Mouse (Mus musculus): Measurements from ENCODE around the gene D230025D16Rik.
"Not testable (repeated sequence)": the region's sequence is repeated elsewhere in the genome, so short reads cannot be mapped to it uniquely, and the experiment has no call there.

Gene D230025D16Rik

GRCm38 (mm10) chr8:105268342-105269074, 43.6 kb downstream of the D230025D16Rik start:
- DNase-seq (ENCODE audit: low read depth, low spot score): no peak

GRCm38 (mm10) chr8:105269075-105269458, 44.1 kb downstream of the D230025D16Rik start:
- DNase-seq (ENCODE audit: low read depth, low spot score): no peak

- peak; percentile 52 for DNase-seq (ENCODE audit: low read depth, low spot score)
Observed at GRCm38 (mm10) chr8:105269461-105269947, 44.6 kb downstream of the D230025D16Rik start, which contains the start of gene Hsf4. Gene Hsf4 (plus strand): TSS chr8:105269801.

DNA sequence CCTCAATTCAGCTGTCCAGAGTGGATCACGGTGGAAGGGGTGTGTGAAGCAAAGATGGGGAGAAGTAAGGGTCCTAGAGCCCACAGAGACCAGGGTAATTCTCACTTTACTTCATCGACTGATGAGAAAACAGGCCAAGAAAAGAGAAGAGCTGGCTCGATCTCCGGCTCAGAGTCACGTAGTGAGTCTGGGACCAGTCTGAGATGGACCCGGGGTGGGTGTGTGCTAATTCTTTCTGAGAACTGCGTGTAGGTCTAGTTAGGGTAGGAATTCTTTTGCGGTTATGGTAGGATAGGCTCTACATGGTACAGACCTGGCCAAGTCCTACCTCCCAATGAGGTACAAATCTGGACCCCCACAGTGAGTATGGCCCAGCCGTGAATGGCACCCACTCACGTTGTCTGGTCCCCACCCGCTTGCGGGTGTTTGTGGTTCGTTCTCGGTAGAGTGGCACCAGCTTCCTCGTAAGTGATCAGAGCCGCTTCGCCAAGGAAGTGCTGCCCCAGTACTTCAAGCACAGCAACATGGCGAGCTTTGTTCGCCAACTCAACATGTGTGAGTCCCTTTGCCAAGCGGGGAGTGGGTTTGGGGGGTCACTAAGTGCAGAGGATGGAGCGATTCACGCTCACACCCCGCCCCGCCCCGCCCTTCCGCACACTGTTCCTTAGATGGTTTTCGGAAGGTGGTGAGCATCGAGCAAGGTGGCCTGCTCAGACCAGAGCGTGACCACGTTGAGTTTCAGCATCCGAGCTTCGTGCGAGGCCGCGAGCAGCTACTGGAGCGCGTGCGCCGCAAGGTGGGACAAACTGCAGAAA, 45.4 kb downstream of the D230025D16Rik start:
- no peak for DNase-seq (ENCODE audit: low read depth, low spot score)

DNA sequence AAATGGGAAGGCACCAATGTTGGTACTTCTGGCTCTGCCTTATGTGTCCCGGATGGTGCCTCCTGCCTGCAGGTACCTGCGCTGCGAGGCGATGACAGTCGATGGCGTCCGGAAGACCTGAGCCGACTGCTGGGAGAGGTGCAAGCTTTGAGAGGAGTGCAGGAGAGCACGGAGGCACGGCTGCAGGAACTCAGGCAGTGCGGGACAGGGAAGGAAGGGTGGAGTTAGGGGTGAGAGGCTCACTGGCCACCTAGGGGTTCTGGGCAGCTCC, 45.9 kb downstream of the D230025D16Rik start:
- DNase-seq (ENCODE audit: low read depth, low spot score): no peak

- no peak for DNase-seq (ENCODE audit: low read depth, low spot score)
Observed at GRCm38 (mm10) chr8:105275387-105275786, 50.4 kb downstream of the D230025D16Rik start.

DNA sequence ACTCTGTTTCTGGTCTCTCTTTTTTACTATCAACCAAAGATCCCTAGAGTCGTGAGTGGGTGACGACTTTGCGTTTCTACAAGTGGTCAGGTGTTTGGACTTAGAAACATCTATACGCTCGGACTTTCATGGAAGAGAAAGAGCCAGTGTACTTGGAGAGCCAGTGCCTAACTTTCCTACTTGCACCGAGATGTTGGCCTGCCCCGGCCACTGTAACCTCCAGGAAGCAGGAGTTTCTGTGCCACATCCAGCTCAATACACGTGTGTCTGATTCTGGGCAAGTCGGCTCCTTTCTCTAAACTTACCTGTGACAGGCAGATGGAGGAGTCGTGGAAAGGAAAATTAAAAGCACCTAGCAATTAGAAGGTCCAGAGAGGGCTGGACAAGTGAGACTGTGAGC, 50.9 kb downstream of the D230025D16Rik start, which contains the start of gene Nol3:
Nol3 (plus strand) TSS at position 301 of the 400 bp plus-strand sequence.
- no peak for DNase-seq (ENCODE audit: low read depth, low spot score)

- no peak for DNase-seq (ENCODE audit: low read depth, low spot score)
Observed at GRCm38 (mm10) chr8:105276292-105277120, 51.6 kb downstream of the D230025D16Rik start.

DNA sequence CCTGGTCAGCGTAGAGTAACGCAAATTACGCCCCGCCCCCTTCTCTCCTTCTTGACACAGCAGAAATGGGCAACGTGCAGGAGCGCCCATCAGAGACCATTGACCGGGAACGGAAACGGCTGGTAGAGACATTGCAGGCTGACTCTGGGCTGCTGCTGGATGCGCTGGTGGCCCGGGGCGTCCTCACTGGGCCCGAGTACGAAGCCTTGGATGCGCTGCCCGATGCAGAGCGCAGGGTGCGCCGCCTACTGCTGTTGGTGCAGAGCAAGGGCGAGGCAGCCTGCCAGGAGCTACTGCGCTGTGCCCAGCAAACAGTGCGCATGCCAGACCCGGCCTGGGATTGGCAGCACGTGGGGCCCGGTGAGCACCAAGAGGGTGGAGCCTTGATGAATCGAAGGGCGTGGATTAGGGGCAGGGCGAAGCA, 54.0 kb downstream of the D230025D16Rik start:
- DNase-seq (ENCODE audit: low read depth, low spot score): peak; percentile 75

- DNase-seq (ENCODE audit: low read depth, low spot score): no peak
Observed at GRCm38 (mm10) chr8:105280567-105280966, 55.6 kb downstream of the D230025D16Rik start.

GRCm38 (mm10) chr8:105281821-105282220, 56.9 kb downstream of the D230025D16Rik start:
- DNase-seq (ENCODE audit: low read depth, low spot score): no peak

GRCm38 (mm10) chr8:105282239-105282638, 57.3 kb downstream of the D230025D16Rik start:
- DNase-seq (ENCODE audit: low read depth, low spot score): no peak

GRCm38 (mm10) chr8:105283074-105283473, 58.1 kb downstream of the D230025D16Rik start:
- DNase-seq (ENCODE audit: low read depth, low spot score): peak; percentile 63

DNA sequence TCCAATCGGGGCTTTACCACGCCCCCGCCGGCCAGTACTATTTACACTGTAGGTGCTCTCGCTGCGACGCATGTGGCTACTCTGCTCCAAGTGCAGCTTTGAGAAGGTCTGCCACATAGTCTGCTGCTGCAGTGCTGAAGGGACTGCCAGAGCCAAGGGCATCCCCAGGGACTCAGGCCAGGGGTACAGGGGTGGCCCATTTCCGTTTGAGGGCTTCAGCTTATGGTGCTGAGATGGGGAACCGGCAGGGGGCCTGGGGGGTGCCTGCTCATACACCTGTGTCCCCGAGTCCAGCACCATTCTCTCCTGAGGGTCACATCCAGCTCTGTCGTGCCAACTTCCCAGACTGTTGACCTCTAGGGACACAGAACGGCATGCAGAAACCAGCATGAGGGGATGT, 60.6 kb downstream of the D230025D16Rik start:
- no peak for DNase-seq (ENCODE audit: low read depth, low spot score)

DNA sequence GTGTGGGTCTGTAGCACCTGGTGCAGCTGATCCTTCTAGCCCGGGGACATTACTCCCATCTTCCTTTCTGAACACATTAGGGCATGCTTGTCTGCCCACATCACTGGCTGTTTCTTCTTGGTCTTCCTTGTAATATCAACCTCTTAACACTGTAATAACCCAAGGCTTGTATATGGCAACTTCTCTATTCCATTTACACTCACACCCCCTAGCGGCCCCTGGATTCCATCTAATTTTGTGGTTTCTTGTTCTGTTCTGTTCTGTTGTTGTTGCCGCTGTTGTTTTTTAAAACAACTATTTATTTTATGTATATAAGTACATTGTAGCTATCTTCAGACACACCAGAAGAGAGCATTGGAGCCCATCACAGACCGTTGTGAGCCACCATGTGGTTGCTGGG, 62.0 kb downstream of the D230025D16Rik start:
- DNase-seq (ENCODE audit: low read depth, low spot score): no peak

GRCm38 (mm10) chr8:105288231-105288630, 63.3 kb downstream of the D230025D16Rik start:
- no peak for DNase-seq (ENCODE audit: low read depth, low spot score)

DNA sequence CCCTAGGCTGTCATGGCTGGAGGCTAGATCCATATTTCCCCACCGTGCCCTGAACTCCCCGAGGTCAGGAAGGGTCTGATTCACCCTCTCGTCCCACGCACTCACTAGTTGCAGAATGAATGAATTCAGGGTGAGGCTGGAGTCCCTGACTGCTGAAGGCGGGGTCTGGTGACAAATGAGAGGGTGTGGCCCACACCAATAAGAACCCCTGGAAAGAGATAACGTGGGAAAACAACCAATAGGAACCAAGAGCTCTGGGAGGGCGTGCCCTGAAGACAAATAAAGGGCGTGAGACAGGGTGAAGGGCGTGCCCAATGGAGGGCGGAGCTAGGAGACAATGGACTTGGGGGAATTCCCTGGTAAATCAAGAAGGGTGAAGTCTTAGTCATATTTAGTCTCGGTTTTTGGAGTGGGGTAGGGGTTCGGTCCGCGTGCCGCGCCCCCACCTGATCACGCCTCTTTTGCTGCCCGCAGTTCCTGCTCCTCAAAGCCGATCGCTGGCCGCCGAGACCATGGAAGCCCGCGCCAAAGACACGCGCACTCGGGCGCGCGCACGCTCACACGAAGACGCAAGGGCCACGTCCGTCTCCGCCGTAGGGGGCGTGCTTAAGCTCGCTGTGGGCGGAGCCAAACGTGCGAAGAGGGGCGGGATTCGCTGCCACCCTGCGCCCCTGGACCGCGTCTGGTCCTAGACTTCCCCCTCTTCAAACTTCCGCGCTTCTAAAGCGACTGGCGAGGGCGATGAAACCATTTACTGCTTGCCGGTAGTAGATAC, 64.2 kb downstream of the D230025D16Rik start:
- DNase-seq (ENCODE audit: low read depth, low spot score): peak; percentile 96

DNA sequence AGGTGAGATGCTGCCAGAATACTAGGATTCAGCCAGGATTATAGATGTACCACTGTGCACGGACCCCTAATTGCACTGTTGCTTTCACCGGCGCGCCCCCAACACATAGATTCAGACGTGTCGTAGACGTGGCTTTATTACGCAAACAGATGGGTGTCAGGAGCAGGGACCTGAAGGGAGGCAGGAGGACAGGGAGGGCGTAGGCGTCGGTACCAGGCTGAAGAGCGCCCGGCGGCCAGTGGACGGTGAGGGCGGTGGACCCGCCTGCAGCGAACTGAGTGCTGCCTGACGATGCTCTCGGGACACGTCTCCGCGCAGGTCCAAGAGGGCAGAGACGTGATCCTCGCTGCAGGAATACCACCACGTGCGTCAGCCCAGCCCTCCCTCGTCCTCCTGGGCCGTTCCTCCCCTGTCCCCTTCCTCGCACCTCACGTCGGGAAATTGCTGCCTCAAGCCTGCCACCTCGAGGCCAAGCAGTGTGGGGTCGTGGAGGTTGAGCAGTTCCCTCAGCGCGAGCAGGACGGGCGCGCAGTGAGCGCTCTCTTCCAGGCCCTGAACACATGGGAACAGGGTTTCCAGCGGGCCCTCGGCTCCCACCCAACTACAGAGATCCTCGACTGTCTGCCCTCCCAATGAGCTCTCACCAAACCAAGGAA, 65.0 kb downstream of the D230025D16Rik start, which contains the start of gene 4931428F04Rik:
4931428F04Rik (minus strand) TSS at position 60 of the 656 bp plus-strand sequence.
- DNase-seq (ENCODE audit: low read depth, low spot score): peak; percentile 72

DNA sequence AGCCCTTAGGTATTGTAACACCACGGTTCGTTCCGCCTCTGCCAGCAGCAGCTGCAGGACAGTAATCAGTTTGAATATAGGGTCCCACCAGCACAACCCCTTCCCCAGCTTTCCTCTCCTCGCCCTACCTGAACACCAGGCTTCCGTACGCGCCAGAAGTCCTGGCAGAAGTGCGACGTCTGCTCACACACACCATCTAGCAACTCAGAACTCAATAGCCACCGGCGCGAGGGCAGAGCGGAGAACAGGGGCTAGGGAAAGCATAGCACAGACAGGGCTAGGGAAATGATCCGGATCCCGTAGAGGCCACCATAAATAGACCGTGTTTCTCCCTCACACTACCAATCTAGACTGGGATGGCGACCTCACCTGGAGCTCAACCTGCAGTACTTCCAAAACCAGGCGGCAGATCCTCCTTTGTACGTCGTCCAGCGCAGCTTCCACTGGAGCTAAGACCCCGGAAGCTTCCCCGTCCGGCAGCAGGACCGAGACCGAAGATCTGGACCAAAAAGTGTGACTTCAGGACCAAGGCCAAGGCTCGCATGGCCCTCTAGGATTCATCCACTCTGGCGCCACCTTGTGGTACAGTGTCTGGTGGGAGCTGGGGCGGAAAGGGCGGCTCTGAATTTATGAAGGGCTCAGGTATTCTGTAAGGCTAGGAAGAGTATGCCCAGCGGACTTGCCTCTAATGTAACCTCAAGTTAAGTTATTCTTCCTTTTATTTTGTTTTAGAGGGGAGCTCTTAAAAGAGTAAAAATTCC, 65.8 kb downstream of the D230025D16Rik start:
- DNase-seq (ENCODE audit: low read depth, low spot score): peak; percentile 86

GRCm38 (mm10) chr8:105291364-105291763, 66.4 kb downstream of the D230025D16Rik start:
- not testable (repeated sequence) for DNase-seq (ENCODE audit: low read depth, low spot score)

All from CD4-positive helper T cell, adult 2 months (primary cell).